Mouse (Mus musculus) intestine, embryonic 16.5 days (tissue): ENCODE data around the gene Gfra1. TPM values are rescaled to one million over a fixed set of nuclear protein-coding genes. Genes with fewer than 3 reads are reported as not detected.
A peak's percentile ranks its signal among the peaks of the same experiment; 100 is the strongest.

Experiments used
- ATAC-seq: fragments of 200-750 bp; cut with Nextera tagmentation; 2 replicates; pipeline ENCODE4 v1.8.0; 2017; ENCODE audit warnings: moderate TSS enrichment, moderate library complexity
- H3K27ac ChIP-seq: fragments of 300-500 bp; sonication (generic); 2 replicates; pipeline ENCODE4 v1.5.1; 2014; ENCODE audit warnings: mild to moderate bottlenecking, low read length
- H3K27me3 ChIP-seq: fragments of 300-500 bp; sonication (generic); replicated peaks from 2 replicates; pipeline ENCODE4 v1.6.1; 2014; ENCODE audit warnings: low read length, control low read depth, mixed read lengths; ENCODE audit not compliant: control insufficient read depth, insufficient read depth
- H3K36me3 ChIP-seq: fragments of 300-500 bp; sonication (generic); 2 replicates; pipeline ENCODE4 v1.6.1; 2014; ENCODE audit warnings: low read length, control low read depth; ENCODE audit not compliant: control insufficient read depth, insufficient read depth
- H3K4me1 ChIP-seq: fragments of 300-500 bp; sonication (generic); 2 replicates; pipeline ENCODE4 v1.6.1; 2014; ENCODE audit warnings: low read length, control low read depth, mixed read lengths; ENCODE audit not compliant: control insufficient read depth, insufficient read depth
- H3K4me2 ChIP-seq: fragments of 300-500 bp; sonication (generic); 2 replicates; pipeline ENCODE4 v1.6.1; 2014; ENCODE audit warnings: low read depth, low read length, control low read depth
- H3K4me3 ChIP-seq: fragments of 300-500 bp; sonication (generic); 2 replicates; pipeline ENCODE4 v1.5.1; 2014; ENCODE audit warnings: mild to moderate bottlenecking, low read length
- H3K9ac ChIP-seq: fragments of 300-500 bp; sonication (generic); 2 replicates; pipeline ENCODE4 v1.6.1; 2014; ENCODE audit warnings: low read depth, low read length
- H3K9me3 ChIP-seq: fragments of 300-500 bp; sonication (generic); 2 replicates; pipeline ENCODE4 v1.6.1; 2016; ENCODE audit warnings: low read length, control low read depth; ENCODE audit not compliant: control insufficient read depth
- WGBS: fragments of 180-500 bp; shearing (Covaris S2); extraction: QIAGEN DNeasy Blood & Tissue Kit; methylation state at CpG from one replicate; pipeline ENCODE4 v1.1.7; 2014; 5-methylcytosine and 5-hydroxymethylcytosine counted together
- polyA plus RNA-seq: library from polyadenylated mRNA; unstranded; fragments of >200 nt; fragmentation: Nextera tagmentation; extraction: Ambion mirVana; gene quantifications from 2 replicates; pipeline ENCODE4 v1.2.1, GENCODE M21; 2015

Gene Gfra1
- polyA plus RNA-seq, 1 experiment from 2014 or later = 13.3 TPM

DNA sequence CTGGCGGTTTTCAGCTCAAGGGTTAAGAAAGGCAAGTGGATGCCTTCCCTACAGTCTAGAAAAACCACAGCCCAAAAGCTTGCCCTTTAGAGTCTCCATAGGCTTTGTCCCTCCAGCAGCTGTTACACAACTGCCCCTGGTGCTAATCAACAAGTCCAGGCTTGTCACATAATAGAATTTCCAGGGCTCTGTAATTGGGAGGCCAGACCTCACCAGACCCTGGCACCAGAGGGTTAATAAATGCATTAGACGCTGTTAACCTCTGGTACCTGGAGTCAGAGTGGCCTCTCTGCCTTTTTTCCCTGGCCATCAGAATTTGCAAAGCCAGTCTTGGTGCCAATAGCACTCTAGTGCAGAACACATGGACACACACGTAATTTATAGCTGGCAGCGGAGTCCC lies 211.6 kb downstream of the Gfra1 start:
- WGBS = 54% methylated on average over 4 of the region's 4 CpGs
- peak overlapping the region; percentile 65 for H3K27ac ChIP-seq
- H3K27me3 ChIP-seq = no peaks in the 10 kb centered on the region
- peak; percentile 61 for ATAC-seq
- H3K4me1 ChIP-seq = peaks cover 9% of the 10 kb centered on the region
- H3K9me3 ChIP-seq = no peaks in the 10 kb centered on the region
- 0 out of 2 replicates have a peak overlapping the region, but pooled peaks have one; percentile 23 for H3K9ac ChIP-seq
- no peak overlapping the region; the same call in 1 of the 2 replicates for H3K4me2 ChIP-seq
- no peaks in the 10 kb centered on the region for H3K36me3 ChIP-seq
- no peak overlapping the region for H3K4me3 ChIP-seq

DNA sequence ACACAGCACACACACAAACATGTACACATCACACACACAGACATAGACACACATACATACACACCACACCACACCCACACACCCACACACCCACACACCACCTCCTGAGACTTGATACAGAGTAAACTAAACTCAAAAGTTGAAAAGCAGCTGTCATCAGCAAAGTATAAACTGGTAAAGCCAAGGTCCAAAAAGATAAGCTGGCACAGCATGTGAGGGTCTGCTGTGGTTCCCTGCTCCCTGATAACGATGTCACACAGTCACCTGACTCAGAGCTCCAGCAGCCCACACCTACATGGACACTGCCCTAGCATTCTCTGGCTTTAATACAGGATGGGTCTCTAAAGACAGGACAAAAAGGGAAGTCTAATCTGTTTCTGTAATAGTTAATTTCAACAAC lies 212.1 kb downstream of the Gfra1 start:
- no peak overlapping the region for H3K27ac ChIP-seq
- no peaks in the 10 kb centered on the region for H3K36me3 ChIP-seq
- no peak overlapping the region for H3K9ac ChIP-seq
- 41% methylated on average over 1 of the region's 1 CpGs for WGBS
- no peaks in the 10 kb centered on the region for H3K9me3 ChIP-seq
- no peaks in the 10 kb centered on the region for H3K27me3 ChIP-seq
- H3K4me2 ChIP-seq = no peak overlapping the region
- H3K4me1 ChIP-seq = peaks cover 9% of the 10 kb centered on the region
- peak; percentile 94 for ATAC-seq
- no peak overlapping the region for H3K4me3 ChIP-seq

DNA sequence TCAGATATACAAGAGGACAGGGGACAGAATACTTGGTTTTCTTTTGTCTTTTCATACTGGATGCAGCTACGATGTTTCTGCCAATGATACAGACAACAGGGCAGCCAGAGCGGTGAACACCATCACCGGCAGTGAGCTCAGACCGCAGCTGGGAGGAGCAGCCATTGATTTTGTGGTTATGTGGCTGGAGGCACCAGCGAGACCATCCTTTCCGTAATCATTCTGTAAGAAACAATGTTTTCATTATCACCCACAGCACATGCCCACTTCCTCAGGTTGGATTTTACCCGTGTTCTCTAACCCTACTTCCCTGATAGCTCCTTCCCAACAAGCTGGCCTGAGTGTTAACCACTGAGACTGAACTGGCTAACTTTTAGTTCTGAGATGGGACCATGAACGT lies 217.4 kb downstream of the Gfra1 start:
- WGBS = 79% methylated on average over 8 of the region's 8 CpGs
- Histone ChIP-seq H3K4me2 (no peak overlapping the region), H3K9ac (no peak overlapping the region), H3K4me1 (no peaks in the 10 kb centered on the region), H3K27me3 (no peaks in the 10 kb centered on the region), H3K4me3 (no peak overlapping the region), H3K36me3 (no peaks in the 10 kb centered on the region), H3K9me3 (no peaks in the 10 kb centered on the region), H3K27ac (no peak overlapping the region)
- ATAC-seq = no peak

GRCm38 (mm10) chr19:58227725-58228124 lies 228.0 kb downstream of the Gfra1 start:
- H3K4me1 ChIP-seq = 0 out of 2 replicates have a peak, but pooled peaks cover 8% of the 10 kb centered on the region
- H3K27ac ChIP-seq = no peak overlapping the region
- H3K9ac ChIP-seq = no peak overlapping the region
- no peak for ATAC-seq
- no peaks in the 10 kb centered on the region for H3K27me3 ChIP-seq
- no peaks in the 10 kb centered on the region for H3K36me3 ChIP-seq
- H3K4me3 ChIP-seq = no peak overlapping the region
- no peak overlapping the region for H3K4me2 ChIP-seq
- WGBS = 71% methylated on average over 9 of the region's 9 CpGs
- no peaks in the 10 kb centered on the region for H3K9me3 ChIP-seq

DNA sequence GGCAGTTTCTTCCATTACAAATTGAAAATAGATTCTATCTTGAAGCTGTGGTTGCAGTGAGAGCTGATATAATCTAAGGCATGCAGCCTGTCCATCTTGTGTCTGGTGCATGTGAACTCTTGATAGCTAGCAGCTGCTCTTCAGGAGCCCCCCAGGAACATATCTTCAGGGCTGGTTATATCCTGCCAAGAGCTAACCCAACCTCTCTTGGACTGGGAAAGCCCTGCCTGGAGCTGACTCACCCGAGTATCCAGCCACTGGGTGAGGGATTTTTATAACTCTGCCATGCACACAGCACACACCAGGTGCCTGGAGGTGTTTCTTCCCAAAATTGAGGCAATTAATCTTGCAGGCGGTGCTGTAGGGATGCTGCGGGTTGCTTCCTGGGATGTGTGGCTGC lies 228.8 kb downstream of the Gfra1 start:
- Histone ChIP-seq H3K4me2 (no peak overlapping the region), H3K4me1 (0 out of 2 replicates have a peak, but pooled peaks cover 8% of the 10 kb centered on the region), H3K27ac (no peak overlapping the region), H3K27me3 (no peaks in the 10 kb centered on the region), H3K9me3 (no peaks in the 10 kb centered on the region), H3K9ac (no peak overlapping the region), H3K36me3 (no peaks in the 10 kb centered on the region), H3K4me3 (no peak overlapping the region)
- 34% methylated on average over 3 of the region's 3 CpGs for WGBS
- ATAC-seq = no peak

- no peak for ATAC-seq
- H3K27me3 ChIP-seq = no peaks in the 10 kb centered on the region
- no peaks in the 10 kb centered on the region for H3K36me3 ChIP-seq
- H3K9me3 ChIP-seq = no peaks in the 10 kb centered on the region
- H3K4me1 ChIP-seq = no peaks in the 10 kb centered on the region
- H3K9ac ChIP-seq = no peak overlapping the region
- H3K27ac ChIP-seq = no peak overlapping the region
- H3K4me2 ChIP-seq = no peak overlapping the region
- 68% methylated on average over 25 of the region's 25 CpGs for WGBS
- no peak overlapping the region for H3K4me3 ChIP-seq
Measured at GRCm38 (mm10) chr19:58220061-58220831, 235.5 kb downstream of the Gfra1 start.

- Histone ChIP-seq H3K4me2 (no peak overlapping the region), H3K4me3 (no peak overlapping the region), H3K4me1 (no peaks in the 10 kb centered on the region), H3K9me3 (no peaks in the 10 kb centered on the region), H3K27ac (no peak overlapping the region), H3K9ac (no peak overlapping the region), H3K36me3 (no peaks in the 10 kb centered on the region), H3K27me3 (no peaks in the 10 kb centered on the region)
- no peak for ATAC-seq
- whole genome bisulfite sequencing = 82% methylated on average over 4 of the region's 4 CpGs
Measured at GRCm38 (mm10) chr19:58217591-58217990, 238.1 kb downstream of the Gfra1 start.

DNA sequence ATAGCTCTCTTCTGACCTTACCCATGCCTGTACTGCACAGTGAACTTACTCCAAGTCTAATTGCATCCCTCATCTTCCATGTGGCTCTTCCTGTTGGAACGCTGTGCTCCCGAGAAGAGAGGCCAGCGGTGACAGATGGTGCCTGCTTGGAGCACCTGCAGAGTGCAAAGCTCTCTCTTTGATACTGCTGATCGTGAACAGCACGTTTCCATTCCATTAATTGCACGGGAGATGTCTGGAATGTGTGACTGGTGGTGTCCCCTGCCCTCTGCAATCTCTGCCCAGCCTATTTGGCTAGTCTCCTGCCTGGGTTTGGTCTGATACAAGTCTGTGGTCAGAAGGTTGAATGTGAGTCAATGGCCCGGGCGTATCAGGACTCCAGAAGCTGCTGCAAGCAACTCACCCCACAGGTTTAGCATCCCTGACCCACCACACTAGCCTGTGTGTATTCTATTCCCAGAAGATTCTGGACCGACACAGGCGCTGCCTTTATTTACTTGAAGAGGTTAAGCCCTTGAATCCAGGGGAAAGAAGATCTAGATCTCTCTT lies 249.1 kb downstream of the Gfra1 start:
- Histone ChIP-seq H3K4me3 (no peak overlapping the region), H3K9me3 (no peaks in the 10 kb centered on the region), H3K4me1 (no peaks in the 10 kb centered on the region), H3K36me3 (no peaks in the 10 kb centered on the region), H3K27ac (no peak overlapping the region), H3K9ac (no peak overlapping the region), H3K27me3 (no peaks in the 10 kb centered on the region), H3K4me2 (no peak overlapping the region)
- ATAC-seq = no peak
- WGBS = 61% methylated on average over 10 of the region's 10 CpGs

DNA sequence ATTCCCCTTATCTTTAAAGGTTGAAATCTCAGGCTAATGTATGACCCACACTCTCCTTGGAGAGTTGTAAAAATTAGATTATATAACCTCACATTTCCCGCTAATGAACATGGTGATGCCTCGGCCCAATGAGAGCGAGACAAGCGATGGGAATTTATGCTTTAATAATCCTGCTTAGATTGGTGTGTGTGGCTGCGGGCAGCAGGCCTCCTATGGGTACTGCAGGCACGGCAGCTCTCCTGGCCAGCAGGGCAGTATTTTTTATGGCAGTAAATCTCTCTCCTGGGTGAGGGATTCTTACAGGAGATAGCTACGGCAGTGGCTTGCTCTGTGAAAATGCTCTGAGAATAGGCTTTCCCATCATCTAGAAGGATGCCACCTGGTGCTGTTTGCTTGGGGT lies 250.2 kb downstream of the Gfra1 start:
- no peaks in the 10 kb centered on the region for H3K27me3 ChIP-seq
- H3K4me2 ChIP-seq = no peak overlapping the region
- H3K36me3 ChIP-seq = no peaks in the 10 kb centered on the region
- no peaks in the 10 kb centered on the region for H3K9me3 ChIP-seq
- no peak for ATAC-seq
- H3K9ac ChIP-seq = no peak overlapping the region
- no peak overlapping the region for H3K27ac ChIP-seq
- no peaks in the 10 kb centered on the region for H3K4me1 ChIP-seq
- no peak overlapping the region for H3K4me3 ChIP-seq
- 76% methylated on average over 7 of the region's 7 CpGs for WGBS
